Mouse (Mus musculus) midbrain, embryonic 15.5 days (tissue): Measurements from ENCODE around the gene Trim41. TPM values are rescaled to one million over a fixed set of nuclear protein-coding genes. Genes with fewer than 3 reads are reported as not detected.
"Not testable (repeated sequence)": the region's sequence is repeated elsewhere in the genome, so short reads cannot be mapped to it uniquely, and the experiment has no call there.

ENCODE experiments used
- ATAC-seq: fragments of 200-750 bp; cut with Nextera tagmentation; replicated peaks from 2 replicates; pipeline ENCODE4 v1.8.0; 2017; ENCODE audit warnings: moderate TSS enrichment
- H3K27ac ChIP-seq: fragments of 300-500 bp; sonication (generic); 2 replicates; pipeline ENCODE4 v1.5.1; 2015; ENCODE audit warnings: mild to moderate bottlenecking, inconsistent platforms
- H3K27me3 ChIP-seq: fragments of 300-500 bp; sonication (generic); replicated peaks from 2 replicates; pipeline ENCODE4 v1.6.1; 2015; ENCODE audit warnings: inconsistent platforms
- H3K36me3 ChIP-seq: fragments of 300-500 bp; sonication (generic); replicated peaks from 2 replicates; pipeline ENCODE4 v1.6.1; 2015; ENCODE audit warnings: inconsistent platforms
- H3K4me1 ChIP-seq: fragments of 300-500 bp; sonication (generic); 2 replicates; pipeline ENCODE4 v1.6.1; 2015; ENCODE audit warnings: inconsistent platforms
- H3K4me2 ChIP-seq: fragments of 300-500 bp; sonication (generic); 2 replicates; pipeline ENCODE4 v1.6.1; 2015; ENCODE audit warnings: inconsistent platforms, mild to moderate bottlenecking, moderate library complexity
- H3K4me3 ChIP-seq: fragments of 300-500 bp; sonication (generic); 2 replicates; pipeline ENCODE4 v1.5.1; 2015; ENCODE audit warnings: mild to moderate bottlenecking, inconsistent platforms
- H3K9ac ChIP-seq: fragments of 300-500 bp; sonication (generic); 2 replicates; pipeline ENCODE4 v1.6.1; 2015; ENCODE audit warnings: mild to moderate bottlenecking, inconsistent platforms
- H3K9me3 ChIP-seq: fragments of 300-500 bp; sonication (generic); 2 replicates; pipeline ENCODE4 v1.6.1; 2016; ENCODE audit warnings: inconsistent platforms
- WGBS: fragments of 180-500 bp; shearing (Covaris S2); methylation state at CpG from one replicate; pipeline ENCODE4 v1.1.7; 2015; ENCODE audit warnings: mixed read lengths; 5-methylcytosine and 5-hydroxymethylcytosine counted together
- polyA plus RNA-seq: library from polyadenylated mRNA; unstranded; fragments of >200 nt; fragmentation: Nextera tagmentation; extraction: Ambion mirVana; gene quantifications from 2 replicates; pipeline ENCODE4 v1.2.1, GENCODE M21; 2015

Gene Trim41
- polyA plus RNA-seq, 1 experiment from 2014 or later: 7.3 TPM

DNA sequence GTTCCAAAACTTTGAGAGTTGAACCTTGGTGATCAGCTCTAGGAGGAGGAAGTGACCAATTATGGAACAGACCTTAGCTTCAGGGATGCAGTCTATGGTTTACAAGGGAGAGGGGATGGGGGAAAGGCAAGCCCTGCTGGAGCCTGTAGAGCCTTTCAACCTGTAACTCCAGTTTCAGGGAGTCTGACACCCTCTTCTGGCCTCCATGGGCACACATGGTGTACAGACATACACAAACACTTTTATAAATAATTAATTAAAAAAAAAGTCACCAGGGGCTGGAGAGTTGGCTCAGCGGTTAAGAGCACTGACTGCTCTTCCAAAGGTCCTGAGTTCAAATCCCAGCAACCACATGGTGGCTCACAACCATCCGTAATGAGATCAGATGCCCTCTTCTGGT lies 29.2 kb upstream of the Trim41 start:
- WGBS: 79% methylated on average over 2 of the region's 2 CpGs
- not testable (repeated sequence) for H3K4me1 ChIP-seq, H3K27me3 ChIP-seq, H3K9ac ChIP-seq, H3K4me3 ChIP-seq, H3K27ac ChIP-seq, H3K36me3 ChIP-seq, H3K4me2 ChIP-seq, H3K9me3 ChIP-seq, ATAC-seq

DNA sequence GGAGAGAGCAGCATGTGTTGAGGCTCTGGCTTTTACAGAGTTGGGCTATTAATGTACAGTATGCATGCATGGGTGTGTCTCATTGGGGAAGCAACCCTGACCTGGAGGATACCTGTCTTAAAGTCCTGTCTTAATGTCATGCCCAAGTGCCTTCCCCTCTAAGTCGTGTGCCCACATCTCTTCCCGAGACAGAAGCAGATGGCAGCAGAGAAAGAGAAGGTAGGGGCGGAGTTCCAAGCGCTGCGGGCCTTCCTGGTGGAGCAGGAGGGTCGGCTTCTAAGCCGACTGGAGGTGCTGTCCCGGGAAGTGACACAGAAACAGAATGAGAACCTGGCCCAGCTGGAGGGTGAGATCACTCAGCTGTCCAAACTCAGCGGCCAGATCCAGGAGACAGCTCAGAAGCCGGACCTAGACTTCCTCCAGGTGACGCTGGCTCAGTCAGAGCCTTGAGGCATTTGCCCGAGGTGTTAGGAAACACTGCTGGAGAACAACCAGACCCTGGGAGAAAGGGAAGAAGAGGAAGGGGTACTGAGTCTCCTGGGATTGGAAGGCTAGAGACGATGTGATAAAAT lies 28.2 kb upstream of the Trim41 start:
- no peak overlapping the region for H3K4me3 ChIP-seq
- no peak overlapping the region for H3K9ac ChIP-seq
- 35% methylated on average over 13 of the region's 13 CpGs for WGBS
- H3K9me3 ChIP-seq: no peaks in the 10 kb centered on the region
- 0 out of 2 replicates have a peak, but pooled peaks cover 3% of the 10 kb centered on the region for H3K27me3 ChIP-seq
- no peak overlapping the region for H3K4me2 ChIP-seq
- ATAC-seq: no peak
- H3K36me3 ChIP-seq: no peaks in the 10 kb centered on the region
- H3K4me1 ChIP-seq: no peaks in the 10 kb centered on the region
- H3K27ac ChIP-seq: no peak overlapping the region

DNA sequence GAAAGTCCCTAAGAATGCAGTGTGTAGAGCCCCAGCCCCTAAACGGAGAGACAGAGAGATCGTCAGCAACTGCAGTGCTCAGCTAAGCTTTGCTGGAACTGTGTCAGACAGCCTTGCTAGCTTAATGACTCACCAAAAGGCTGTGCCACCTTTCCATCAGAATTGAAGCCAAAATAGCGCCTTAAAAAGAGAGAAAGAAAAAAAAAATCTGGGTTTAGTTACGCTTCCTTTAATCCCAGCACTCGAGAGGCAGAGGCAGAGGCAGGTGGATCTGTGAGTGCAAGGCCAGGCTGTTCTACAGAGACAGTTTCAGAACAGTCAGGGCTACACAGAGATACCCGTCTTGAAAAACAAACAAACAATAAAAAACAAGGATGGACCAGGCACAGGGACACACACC lies 27.2 kb upstream of the Trim41 start:
- no peak for ATAC-seq
- WGBS: 48% methylated on average over 6 of the region's 6 CpGs
- Histone ChIP-seq H3K36me3 (no peaks in the 10 kb centered on the region), H3K4me3 (no peak overlapping the region), H3K4me1 (no peaks in the 10 kb centered on the region), H3K27ac (no peak overlapping the region), H3K27me3 (peaks cover 2% of the 10 kb centered on the region; the same call in 1 of the 2 replicates), H3K9ac (no peak overlapping the region), H3K9me3 (no peaks in the 10 kb centered on the region), H3K4me2 (no peak overlapping the region)

GRCm38 (mm10) chr11:48843202-48843601 lies 26.0 kb upstream of the Trim41 start:
- Histone ChIP-seq H3K27ac (no peak overlapping the region), H3K9ac (no peak overlapping the region), H3K9me3 (no peaks in the 10 kb centered on the region), H3K4me1 (peaks cover 6% of the 10 kb centered on the region), H3K4me3 (no peak overlapping the region), H3K27me3 (peaks cover 4% of the 10 kb centered on the region; the same call in 1 of the 2 replicates), H3K4me2 (no peak overlapping the region), H3K36me3 (no peaks in the 10 kb centered on the region)
- WGBS: 81% methylated on average over 11 of the region's 11 CpGs
- ATAC-seq: no peak

DNA sequence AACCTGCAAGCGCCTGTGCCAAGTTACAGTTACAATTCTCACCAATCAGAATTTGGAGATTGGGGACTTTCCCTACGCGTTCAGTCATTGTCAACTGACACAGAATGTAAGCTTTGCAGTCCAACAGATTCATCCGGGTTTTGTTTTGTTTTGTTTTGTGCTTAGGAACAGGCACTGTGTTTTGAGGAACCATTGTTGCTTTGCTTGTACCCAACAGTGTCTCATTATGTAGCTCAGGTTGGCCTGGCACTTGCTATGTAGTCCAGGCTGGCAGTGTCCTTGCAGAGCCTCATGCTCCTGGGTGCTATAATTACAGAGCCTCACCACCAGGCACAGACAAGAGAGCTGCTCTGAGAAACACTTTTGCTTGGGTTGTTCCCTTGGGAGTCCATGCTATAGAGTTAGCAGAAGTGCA lies 25.2 kb upstream of the Trim41 start:
- Histone ChIP-seq H3K9me3 (no peaks in the 10 kb centered on the region), H3K27me3 (peaks cover 4% of the 10 kb centered on the region; the same call in 1 of the 2 replicates), H3K36me3 (no peaks in the 10 kb centered on the region), H3K27ac (no peak overlapping the region), H3K4me3 (no peak overlapping the region), H3K4me1 (peaks cover 9% of the 10 kb centered on the region), H3K9ac (no peak overlapping the region), H3K4me2 (no peak overlapping the region)
- 79% methylated on average over 4 of the region's 4 CpGs for WGBS
- ATAC-seq: no peak

- Histone ChIP-seq H3K9me3 (no peaks in the 10 kb centered on the region), H3K9ac (no peak overlapping the region), H3K4me1 (peaks cover 15% of the 10 kb centered on the region), H3K4me3 (no peak overlapping the region), H3K27me3 (peaks cover 7% of the 10 kb centered on the region; the same call in 1 of the 2 replicates), H3K27ac (no peak overlapping the region), H3K36me3 (no peaks in the 10 kb centered on the region), H3K4me2 (no peak overlapping the region)
- no peak for ATAC-seq
- WGBS: 87% methylated on average over 5 of the region's 5 CpGs
Measured at GRCm38 (mm10) chr11:48841213-48841612, 24.1 kb upstream of the Trim41 start.

DNA sequence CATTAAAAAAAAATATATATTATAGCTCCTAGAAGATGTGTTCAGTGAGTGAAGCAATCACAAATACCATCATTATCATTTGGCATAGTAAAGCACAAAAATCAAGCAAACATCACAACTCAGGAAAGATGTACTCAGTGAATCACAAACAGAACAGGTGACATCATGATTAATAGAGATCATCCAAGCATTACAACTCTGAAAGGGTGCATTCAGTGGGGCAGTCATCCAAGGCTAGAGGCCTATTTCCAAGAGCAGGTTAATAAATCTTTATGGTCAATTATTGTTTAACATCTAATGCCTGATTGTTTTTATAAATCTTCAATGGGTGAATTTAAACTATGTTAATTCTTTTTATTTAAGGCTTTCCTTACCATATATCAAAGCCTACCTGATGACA lies 23.7 kb upstream of the Trim41 start:
- Histone ChIP-seq H3K36me3 (no peaks in the 10 kb centered on the region), H3K4me2 (no peak overlapping the region), H3K9me3 (no peaks in the 10 kb centered on the region), H3K27me3 (peaks cover 7% of the 10 kb centered on the region; the same call in 1 of the 2 replicates), H3K4me3 (no peak overlapping the region), H3K9ac (no peak overlapping the region), H3K27ac (no peak overlapping the region), H3K4me1 (peaks cover 15% of the 10 kb centered on the region)
- ATAC-seq: no peak

DNA sequence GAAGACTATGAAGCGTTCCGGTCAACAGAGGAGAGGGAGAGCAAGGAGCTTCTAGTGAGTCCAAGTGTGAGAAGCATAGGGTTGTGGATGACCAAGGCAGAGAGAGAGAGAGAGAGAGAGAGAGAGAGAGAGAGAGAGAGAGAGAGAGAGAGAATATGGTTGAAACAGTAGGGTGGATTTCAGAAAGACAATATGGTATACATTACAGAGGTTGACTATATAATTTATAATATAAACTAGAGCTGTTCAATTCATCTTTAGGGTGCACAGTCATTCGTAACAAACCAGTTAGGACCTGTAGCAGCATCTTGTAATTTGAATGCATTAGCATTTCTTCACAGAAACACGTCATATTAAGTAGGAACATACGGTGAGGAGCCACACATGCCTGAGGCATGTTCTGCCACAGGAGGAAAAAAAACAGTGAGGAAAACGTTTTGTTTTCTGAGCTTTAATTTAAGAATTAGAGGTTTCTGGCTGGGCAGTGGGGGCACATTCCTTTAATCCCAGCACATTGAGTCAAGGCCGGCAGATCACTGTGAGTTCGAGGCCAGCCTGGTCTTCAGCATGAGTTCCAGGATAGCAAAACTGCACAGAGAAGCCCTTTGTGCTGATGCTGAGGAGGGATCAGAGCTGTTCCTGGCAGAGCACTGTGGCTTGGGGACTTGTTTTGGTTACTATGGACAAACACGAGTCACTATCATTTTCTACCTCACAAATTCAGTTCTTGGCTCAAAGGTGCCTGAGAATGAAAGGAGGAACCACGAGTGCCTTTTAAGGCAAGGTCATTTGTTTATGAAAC lies 21.9 kb upstream of the Trim41 start:
- 70% methylated on average over 10 of the region's 10 CpGs for WGBS
- Histone ChIP-seq H3K27ac (no peak overlapping the region), H3K4me2 (peak overlapping the region; percentile 79), H3K4me3 (peak overlapping the region; percentile 86; the same call in 1 of the 2 replicates), H3K9ac (peak overlapping the region; percentile 80; the same call in 1 of the 2 replicates), H3K27me3 (peaks cover 7% of the 10 kb centered on the region; the same call in 1 of the 2 replicates), H3K9me3 (no peaks in the 10 kb centered on the region), H3K4me1 (peaks cover 15% of the 10 kb centered on the region), H3K36me3 (no peaks in the 10 kb centered on the region)
- no peak for ATAC-seq

DNA sequence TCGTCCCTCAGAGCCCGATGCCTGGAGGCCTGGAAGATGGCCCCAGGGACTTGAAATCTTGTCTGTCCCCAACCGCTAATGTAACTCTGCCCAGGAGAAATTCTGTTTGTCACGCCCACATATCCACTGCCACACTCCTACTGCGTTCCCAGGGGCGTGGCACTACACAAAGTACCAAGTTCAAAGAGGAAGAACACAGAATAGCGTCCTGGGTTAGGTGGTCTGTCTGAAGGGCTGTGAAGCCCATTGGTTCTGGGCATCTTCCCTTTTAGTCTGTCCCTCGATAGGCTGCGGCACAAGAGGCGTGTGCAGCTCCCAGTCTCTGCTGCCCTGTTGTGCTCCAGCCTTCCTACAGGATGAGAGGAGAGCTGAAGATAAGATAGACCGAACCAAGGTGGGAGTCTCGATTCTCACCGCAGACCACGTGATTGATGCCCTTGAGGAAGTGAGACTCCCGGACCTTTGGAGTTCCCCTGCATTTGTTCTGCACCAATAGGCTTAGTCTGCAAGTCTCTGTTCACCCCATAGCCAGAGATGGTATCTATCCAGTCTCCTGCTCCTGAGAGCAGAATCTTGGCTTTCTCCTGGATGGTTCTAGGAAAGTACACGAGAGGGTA lies 21.1 kb upstream of the Trim41 start:
- ATAC-seq: peak; percentile 11
- peak overlapping the region; percentile 71 for H3K27ac ChIP-seq

GRCm38 (mm10) chr11:48837310-48838180 lies 20.4 kb upstream of the Trim41 start:
- H3K27ac ChIP-seq: peak overlapping the region; percentile 71
- peak overlapping the region; percentile 79 for H3K4me2 ChIP-seq
- H3K4me3 ChIP-seq: peak overlapping the region; percentile 86
- no peaks in the 10 kb centered on the region for H3K36me3 ChIP-seq
- H3K9ac ChIP-seq: peak overlapping the region; percentile 80
- peaks cover 7% of the 10 kb centered on the region; the same call in 1 of the 2 replicates for H3K27me3 ChIP-seq
- H3K4me1 ChIP-seq: peaks cover 18% of the 10 kb centered on the region
- no peaks in the 10 kb centered on the region for H3K9me3 ChIP-seq
- under 1% methylated on average over 77 of the region's 77 CpGs for WGBS
- ATAC-seq: peak; percentile 43

More for the DNA sequence above, 21.1 kb upstream of the Trim41 start:
- Histone ChIP-seq H3K9ac (peak overlapping the region; percentile 80), H3K4me1 (peaks cover 15% of the 10 kb centered on the region), H3K36me3 (no peaks in the 10 kb centered on the region), H3K9me3 (no peaks in the 10 kb centered on the region), H3K4me3 (peak overlapping the region; percentile 86), H3K4me2 (peak overlapping the region; percentile 79), H3K27me3 (peaks cover 7% of the 10 kb centered on the region; the same call in 1 of the 2 replicates)
- 2% methylated on average over 16 of the region's 16 CpGs for WGBS

DNA sequence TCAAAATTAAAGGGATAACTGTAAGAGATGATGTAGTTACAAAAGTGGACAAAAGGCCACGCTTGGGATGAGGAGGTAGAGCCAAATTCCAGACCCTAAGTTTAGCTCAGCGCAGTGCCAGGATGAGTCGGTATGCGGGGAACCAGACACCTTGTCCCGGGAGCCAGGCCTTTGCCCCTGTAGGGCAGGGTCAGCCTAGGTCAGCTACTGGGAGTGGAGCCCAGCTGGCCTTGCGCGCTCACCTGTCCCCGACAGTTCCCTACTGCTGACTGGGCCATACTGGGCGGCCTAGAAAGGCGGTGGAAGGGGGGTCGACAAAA lies 19.8 kb upstream of the Trim41 start:
- WGBS: 6% methylated on average over 11 of the region's 11 CpGs

More for the DNA sequence above, 19.8 kb upstream of the Trim41 start:
- H3K9ac ChIP-seq: peak overlapping the region; percentile 80
- H3K4me3 ChIP-seq: peak overlapping the region; percentile 86
- H3K9me3 ChIP-seq: no peaks in the 10 kb centered on the region
- H3K36me3 ChIP-seq: no peaks in the 10 kb centered on the region
- 0 out of 2 replicates have a peak, but pooled peaks have one; percentile 1 for ATAC-seq
- H3K27ac ChIP-seq: peak overlapping the region; percentile 71
- peaks cover 18% of the 10 kb centered on the region for H3K4me1 ChIP-seq
- peak overlapping the region; percentile 79 for H3K4me2 ChIP-seq
- peaks cover 7% of the 10 kb centered on the region; the same call in 1 of the 2 replicates for H3K27me3 ChIP-seq
